Mouse (Mus musculus) B cell, adult (primary cell): ENCODE measurements around the gene Brix1. TPM values are rescaled to one million over a fixed set of nuclear protein-coding genes. Genes with fewer than 3 reads are reported as not detected.

Source experiments
- total RNA-seq: library from RNA; stranded (reverse); gene quantifications from 4 replicates; pipeline ENCODE4 v1.2.4, GENCODE M21; 2023; ENCODE audit not compliant: inconsistent age

The Brix1 gene
- total RNA-seq = 37.1 to 50.5 TPM (median 37.8 TPM) in 4 replicates

GRCm38 (mm10) chr15:10485484-10486364, at the start of gene Brix1, which contains the start of gene Rad1:
Brix1 (minus strand) TSS chr15:10485947.
Rad1 (plus strand) TSS chr15:10486018.

DNA sequence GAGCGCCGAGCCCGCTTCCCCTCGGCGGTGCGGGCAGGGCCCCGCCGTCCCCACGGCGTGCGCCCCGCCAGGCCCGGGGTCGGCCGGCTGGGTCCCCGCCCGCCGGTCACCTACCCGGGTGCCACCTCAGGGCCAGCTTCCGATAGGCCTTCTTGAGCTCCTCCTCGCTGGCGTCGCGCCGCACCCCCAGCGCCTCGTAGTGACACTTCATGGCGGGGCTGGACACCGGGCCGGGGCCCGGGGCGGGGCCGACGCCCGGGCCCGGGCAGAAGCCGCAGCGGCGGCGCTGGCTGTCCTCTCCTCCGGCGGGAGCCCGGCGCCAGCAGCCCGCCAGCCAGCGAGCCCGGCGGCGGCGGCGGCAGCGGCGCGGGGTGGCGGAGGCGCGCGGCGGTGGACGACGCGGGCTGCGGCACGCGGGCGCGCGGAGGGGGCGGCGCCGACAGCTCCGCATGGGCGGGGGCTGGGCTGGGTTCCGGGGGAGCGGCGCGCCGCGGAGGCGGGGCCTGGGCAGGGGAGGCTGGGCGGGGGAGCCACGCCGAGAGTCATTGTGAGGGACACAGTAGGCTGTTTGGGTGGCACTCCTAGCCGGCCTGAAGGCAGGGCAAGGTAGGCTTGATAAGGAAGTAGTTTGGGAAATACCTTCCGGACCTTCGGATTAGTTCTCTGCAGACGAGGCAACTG, 15.5 kb downstream of the Brix1 start, which contains the start of gene Dnajc21:
Gene Dnajc21, minus strand, starts transcription at position 366 of the 681 bp plus-strand sequence.

Other genes starting within 250 kb of the Brix1 start
- gene Gm21973, start 160.6 kb downstream of the Brix1 start, total RNA-seq = not detected in 4 replicates
- gene Agxt2, start 127.4 kb downstream of the Brix1 start, total RNA-seq = not detected in 4 replicates
- gene Dnajc21, start 15.4 kb downstream of the Brix1 start, total RNA-seq = 31.4 to 35.9 TPM (median 34.1 TPM) in 4 replicates
- 24.8 to 37.9 TPM (median 33.1 TPM) in 4 replicates for gene Rad1, start 71 bp upstream of the Brix1 start, total RNA-seq
- gene Ttc23l, start 72.7 kb upstream of the Brix1 start, total RNA-seq = not detected in 4 replicates
- not detected in 4 replicates for gene Rai14, start 228.7 kb upstream of the Brix1 start, total RNA-seq